Mouse (Mus musculus) thymus, adult 2 months (tissue): ENCODE data around the gene Cstb.

Experiments used
- CTCF ChIP-seq: fragments of 200-500 bp; IDR thresholded peaks from 2 replicates; pipeline ENCODE4 v1.5.1; 2012; ENCODE audit warnings: mild to moderate bottlenecking, control low read depth, low read length, moderate library complexity, borderline replicate concordance; ENCODE audit not compliant: control insufficient read depth, poor library complexity, insufficient read depth; ENCODE audit errors: extremely low read depth
- POLR2A ChIP-seq: fragments of 200-500 bp; IDR thresholded peaks from 2 replicates; pipeline ENCODE4 v1.6.1; 2012; ENCODE audit warnings: mild to moderate bottlenecking, low read length, control low read depth, moderate library complexity; ENCODE audit not compliant: control insufficient read depth, poor library complexity, insufficient read depth; ENCODE audit errors: extremely low read depth

- no peak for TF ChIP-seq CTCF
- TF ChIP-seq POLR2A, result no peak
These were observed 14.5 kb downstream of the Cstb start for GRCm38 (mm10) chr10:78439990-78440389.
